Mouse (Mus musculus) neural tube, embryonic 14.5 days (tissue): ENCODE measurements at regions not wholly inside any gene's neighbourhood (a gene's known extent, or its start where the extent isn't known, plus 50 kb on each side); places are given as distances from the start of the nearest gene placed in this dataset.

ENCODE experiments used
- ATAC-seq: fragments of 200-750 bp; cut with Nextera tagmentation; 2 replicates; pipeline ENCODE4 v1.8.0; 2017; ENCODE audit warnings: low read depth, mild to moderate bottlenecking, moderate TSS enrichment, moderate library complexity
- H3K27ac ChIP-seq: fragments of 300-500 bp; sonication (generic); 2 replicates; pipeline ENCODE4 v1.5.1; 2014; ENCODE audit warnings: low read depth, mild to moderate bottlenecking, control low read depth, low read length, moderate library complexity, mixed read lengths
- H3K27me3 ChIP-seq: fragments of 300-500 bp; sonication (generic); 2 replicates; pipeline ENCODE4 v1.6.1; 2014; ENCODE audit warnings: low read length; ENCODE audit not compliant: control insufficient read depth, insufficient read depth
- H3K36me3 ChIP-seq: fragments of 300-500 bp; sonication (generic); 2 replicates; pipeline ENCODE4 v1.6.1; 2014; ENCODE audit warnings: low read length, mixed read lengths; ENCODE audit not compliant: control insufficient read depth, insufficient read depth
- H3K4me1 ChIP-seq: fragments of 300-500 bp; sonication (generic); 2 replicates; pipeline ENCODE4 v1.6.1; 2014; ENCODE audit warnings: low read length; ENCODE audit not compliant: control insufficient read depth, insufficient read depth
- H3K4me2 ChIP-seq: fragments of 300-500 bp; sonication (generic); 2 replicates; pipeline ENCODE4 v1.6.1; 2014; ENCODE audit warnings: mild to moderate bottlenecking, low read depth, low read length, control low read depth
- H3K4me3 ChIP-seq: fragments of 300-500 bp; sonication (generic); 2 replicates; pipeline ENCODE4 v1.5.1; 2014; ENCODE audit warnings: low read depth, low read length, control low read depth, mixed read lengths
- H3K9ac ChIP-seq: fragments of 300-500 bp; sonication (generic); replicated peaks from 2 replicates; pipeline ENCODE4 v1.6.1; 2014; ENCODE audit warnings: low read depth, mild to moderate bottlenecking, control low read depth, low read length, mixed read lengths
- H3K9me3 ChIP-seq: fragments of 300-500 bp; sonication (generic); 2 replicates; pipeline ENCODE4 v1.6.1; 2016; ENCODE audit warnings: low read length; ENCODE audit not compliant: control insufficient read depth
- WGBS: fragments of 180-500 bp; shearing (Covaris S2); extraction: QIAGEN DNeasy Blood & Tissue Kit; methylation state at CpG from one replicate; pipeline ENCODE4 v1.1.7; 2014; 5-methylcytosine and 5-hydroxymethylcytosine counted together

DNA sequence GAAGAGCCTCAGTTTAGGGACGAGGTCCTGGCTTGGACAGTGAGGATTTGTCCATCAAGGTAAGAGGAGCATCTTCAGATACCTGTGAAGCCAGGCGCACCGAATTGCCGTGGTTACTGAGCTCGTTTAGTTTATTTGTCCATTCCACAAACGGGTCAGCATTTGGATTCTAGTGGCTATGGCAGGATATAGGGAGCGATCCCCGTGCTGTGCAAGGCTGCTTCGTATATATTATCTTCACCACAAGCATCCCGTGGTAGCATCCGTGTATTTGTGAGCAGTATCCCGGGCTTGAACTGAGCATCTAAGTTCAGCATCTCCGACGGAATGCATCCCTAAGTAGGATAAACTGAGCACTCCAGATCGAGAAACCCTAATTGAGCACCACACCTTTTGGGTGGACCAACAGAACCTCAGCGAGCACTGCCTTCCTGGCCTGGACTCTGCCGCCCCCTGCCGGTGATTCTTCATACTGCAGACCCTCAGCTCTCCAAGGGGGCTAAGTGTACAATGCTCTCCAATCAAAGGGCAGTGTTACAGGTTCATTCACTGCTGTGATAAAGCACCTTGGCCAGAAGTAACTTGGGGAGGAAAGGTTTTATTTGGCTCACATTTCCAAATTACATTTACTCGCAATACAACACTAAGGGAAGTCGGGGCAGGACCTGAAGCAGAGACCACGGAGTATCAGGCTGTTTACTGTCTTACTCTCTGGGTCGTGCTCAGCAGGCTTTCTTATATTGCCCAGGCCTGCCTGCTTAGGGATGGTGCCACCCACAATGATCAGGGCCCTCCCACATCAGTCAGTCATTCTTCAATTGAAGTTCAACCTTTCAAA is 68.6 kb downstream of the Gm11983 start:
- WGBS, result 51% methylated on average over 22 of the region's 22 CpGs
- Histone ChIP-seq H3K36me3 (no peaks in the 10 kb centered on the region), H3K9me3 (no peaks in the 10 kb centered on the region), H3K27me3 (no peaks in the 10 kb centered on the region), H3K4me2 (no peak overlapping the region; the same call in 1 of the 2 replicates), H3K27ac (no peak overlapping the region), H3K4me1 (no peaks in the 10 kb centered on the region), H3K4me3 (no peak overlapping the region), H3K9ac (no peak overlapping the region; the same call in 1 of the 2 replicates)
- ATAC-seq, result peak; percentile 81

DNA sequence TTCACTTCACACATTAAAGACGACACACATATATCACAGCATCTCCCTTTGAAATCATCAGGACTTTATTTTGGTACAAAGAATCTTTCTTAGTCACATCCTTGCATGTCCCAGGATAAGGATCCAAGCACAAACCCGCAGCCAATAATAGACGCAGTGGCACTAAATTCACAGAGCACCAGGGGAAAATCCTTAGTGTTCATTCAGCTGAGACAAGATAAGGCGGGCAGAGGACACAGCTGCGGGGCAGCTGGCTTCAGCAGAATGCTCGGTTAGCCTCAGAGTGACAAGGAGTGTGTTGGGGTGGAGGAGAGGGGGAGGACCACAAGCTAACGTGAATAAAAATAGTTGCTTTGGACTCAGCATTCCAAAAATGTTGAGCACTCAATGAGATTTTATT is 70.7 kb downstream of the Gm11983 start:
- no peak overlapping the region for H3K4me3 ChIP-seq
- H3K27me3 ChIP-seq, result no peaks in the 10 kb centered on the region
- H3K4me2 ChIP-seq, result no peak overlapping the region
- H3K9ac ChIP-seq, result no peak overlapping the region
- H3K4me1 ChIP-seq, result peaks cover 2% of the 10 kb centered on the region; the same call in 1 of the 2 replicates
- 42% methylated on average over 7 of the region's 7 CpGs for WGBS
- no peak for ATAC-seq
- H3K27ac ChIP-seq, result no peak overlapping the region
- no peaks in the 10 kb centered on the region for H3K36me3 ChIP-seq
- H3K9me3 ChIP-seq, result no peaks in the 10 kb centered on the region

DNA sequence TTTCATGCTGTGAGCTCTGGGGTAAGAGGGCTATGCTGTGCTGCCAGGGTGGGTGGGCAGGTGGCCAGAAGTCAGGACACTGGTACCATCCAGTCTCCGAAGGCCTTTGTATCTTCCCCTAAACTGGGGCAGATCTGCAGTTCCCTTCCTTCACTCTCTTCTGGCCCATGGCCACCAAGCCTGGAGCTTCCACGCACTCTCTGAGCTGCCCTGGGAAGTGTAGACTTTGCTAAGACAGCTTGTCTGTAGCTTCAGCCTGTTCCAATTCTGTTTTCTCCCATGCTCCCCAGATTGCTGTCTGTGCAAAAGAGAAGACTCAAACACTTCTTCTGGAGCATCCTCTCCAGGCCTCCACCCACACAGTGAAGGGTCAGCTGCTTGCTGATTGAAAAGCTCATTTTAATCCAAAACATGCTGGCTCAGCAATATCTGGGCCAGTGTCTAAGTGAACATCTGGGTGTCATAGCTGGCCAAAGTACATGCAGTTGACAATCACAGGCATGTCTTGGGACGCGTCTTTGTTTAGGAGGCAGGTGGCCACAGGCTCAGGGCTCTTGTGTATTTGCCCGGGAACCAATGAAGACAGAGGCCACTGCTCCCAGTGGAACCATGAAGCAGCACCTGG is 72.0 kb downstream of the Gm11983 start:
- Histone ChIP-seq H3K27ac (no peak overlapping the region), H3K4me3 (no peak overlapping the region), H3K9ac (no peak overlapping the region), H3K4me1 (peaks cover 3% of the 10 kb centered on the region; the same call in 1 of the 2 replicates), H3K36me3 (no peaks in the 10 kb centered on the region), H3K4me2 (no peak overlapping the region), H3K9me3 (no peaks in the 10 kb centered on the region), H3K27me3 (no peaks in the 10 kb centered on the region)
- 92% methylated on average over 5 of the region's 5 CpGs for WGBS
- ATAC-seq, result no peak

DNA sequence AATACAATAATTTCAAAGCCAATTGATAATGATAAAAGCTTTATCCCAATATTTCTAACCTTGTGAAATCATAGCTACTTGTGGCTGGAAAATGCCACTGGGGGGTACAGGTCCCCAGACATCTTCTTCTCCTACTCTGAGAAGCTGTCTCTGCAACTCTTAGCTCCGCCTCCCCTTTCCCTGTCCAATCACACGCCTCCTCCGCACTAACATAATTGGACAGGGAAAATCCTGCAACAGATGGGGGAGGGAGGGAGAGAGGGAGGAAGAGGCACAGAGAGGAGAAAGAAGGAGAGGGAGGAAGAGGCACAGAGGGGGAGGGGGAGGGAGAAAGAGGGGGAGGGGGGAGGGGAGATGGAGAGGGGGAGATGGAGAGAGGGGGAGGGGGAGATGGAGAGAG is 73.3 kb downstream of the Gm11983 start:
- Histone ChIP-seq H3K4me1 (peaks cover 3% of the 10 kb centered on the region; the same call in 1 of the 2 replicates), H3K27me3 (no peaks in the 10 kb centered on the region), H3K27ac (no peak overlapping the region), H3K4me3 (no peak overlapping the region), H3K36me3 (no peaks in the 10 kb centered on the region), H3K9me3 (no peaks in the 10 kb centered on the region), H3K9ac (no peak overlapping the region), H3K4me2 (no peak overlapping the region)
- ATAC-seq, result no peak
- 87% methylated on average over 3 of the region's 3 CpGs for WGBS

DNA sequence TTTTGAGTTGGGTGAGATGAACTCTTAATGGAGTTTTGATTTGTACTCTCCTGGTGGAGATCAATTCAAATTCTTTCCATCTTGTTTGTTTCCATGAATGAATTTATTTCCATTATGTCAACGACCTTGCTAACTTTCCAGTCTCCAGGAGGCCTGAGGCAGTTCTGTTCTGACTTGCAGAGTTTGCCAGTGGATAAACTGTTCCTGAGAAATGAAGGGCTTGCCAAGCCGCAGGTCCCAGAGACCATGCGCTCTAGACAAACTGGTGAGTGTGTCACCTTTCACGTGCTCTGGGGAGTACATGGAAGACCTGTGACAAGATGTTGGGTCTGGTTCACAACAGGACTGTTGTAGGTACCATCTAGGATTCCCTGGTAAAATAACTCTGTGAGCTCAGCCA is 74.5 kb downstream of the Gm11983 start:
- Histone ChIP-seq H3K9me3 (no peaks in the 10 kb centered on the region), H3K4me3 (no peak overlapping the region), H3K36me3 (no peaks in the 10 kb centered on the region), H3K27ac (no peak overlapping the region), H3K9ac (no peak overlapping the region), H3K27me3 (no peaks in the 10 kb centered on the region), H3K4me1 (peaks cover 3% of the 10 kb centered on the region; the same call in 1 of the 2 replicates), H3K4me2 (no peak overlapping the region)
- ATAC-seq, result no peak
- WGBS, result 76% methylated on average over 4 of the region's 4 CpGs

DNA sequence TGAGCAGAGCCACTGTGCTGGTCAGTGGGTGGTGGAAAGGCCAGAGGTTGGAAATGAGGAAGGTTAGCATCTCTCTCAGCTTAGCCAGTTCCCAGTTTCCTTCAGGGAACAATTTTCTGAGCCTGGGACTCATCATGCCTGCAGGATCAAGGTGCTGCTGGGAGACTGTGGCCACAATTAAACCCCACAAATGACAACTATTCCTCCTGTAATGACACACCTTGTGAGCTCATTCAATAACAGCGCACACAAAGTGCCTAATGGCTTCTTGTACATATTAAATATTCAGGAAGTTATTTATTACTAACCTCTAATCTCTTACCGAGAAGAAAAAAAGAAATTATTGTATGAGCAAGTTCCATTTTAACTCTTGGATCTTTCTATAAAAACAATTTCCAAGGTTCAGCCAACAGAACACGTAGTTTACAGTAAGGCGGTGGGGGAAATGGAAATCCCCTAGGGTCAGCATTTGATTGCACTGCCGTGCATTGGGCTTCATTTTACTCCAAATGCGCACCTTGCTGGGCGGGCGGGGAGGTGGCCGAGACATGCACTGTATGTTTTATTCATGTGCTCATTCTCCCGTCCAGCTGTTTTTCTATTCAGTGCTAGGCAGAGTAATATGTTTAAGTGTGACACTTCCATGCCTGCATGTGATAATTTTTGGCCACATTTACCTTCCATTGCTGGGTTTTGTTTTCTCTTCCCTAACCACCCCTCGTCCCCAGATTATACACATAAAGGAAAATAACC is 75.4 kb downstream of the Gm11983 start:
- ATAC-seq, result peak; percentile 60
- Histone ChIP-seq H3K9ac (no peak overlapping the region), H3K27me3 (no peaks in the 10 kb centered on the region), H3K4me2 (no peak overlapping the region), H3K4me1 (peaks cover 3% of the 10 kb centered on the region; the same call in 1 of the 2 replicates), H3K27ac (no peak overlapping the region; the same call in 1 of the 2 replicates), H3K4me3 (no peak overlapping the region), H3K36me3 (no peaks in the 10 kb centered on the region), H3K9me3 (no peaks in the 10 kb centered on the region)
- WGBS, result 43% methylated on average over 11 of the region's 11 CpGs

DNA sequence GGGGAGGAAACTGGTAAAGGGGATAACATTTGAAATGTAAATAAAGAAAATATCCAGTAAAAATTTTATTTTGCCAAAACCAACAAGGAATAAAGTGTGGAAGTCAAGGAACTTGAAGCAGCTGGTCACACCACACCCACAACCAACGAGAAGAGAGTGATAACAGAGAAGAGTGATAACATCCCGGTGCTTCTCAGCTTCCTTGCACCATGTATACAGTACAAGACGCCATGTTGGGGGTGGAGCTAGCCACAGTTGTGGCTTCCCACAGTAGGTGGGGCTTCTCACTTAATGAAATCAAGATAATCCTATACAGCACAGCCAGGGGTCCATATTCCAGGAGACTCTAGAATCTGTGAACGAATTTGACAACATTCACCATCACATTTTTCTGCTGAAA is 77.9 kb downstream of the Gm11983 start:
- H3K4me3 ChIP-seq, result no peak overlapping the region
- no peaks in the 10 kb centered on the region for H3K9me3 ChIP-seq
- H3K27me3 ChIP-seq, result no peaks in the 10 kb centered on the region
- H3K4me1 ChIP-seq, result peaks cover 3% of the 10 kb centered on the region; the same call in 1 of the 2 replicates
- H3K36me3 ChIP-seq, result no peaks in the 10 kb centered on the region
- no peak overlapping the region for H3K27ac ChIP-seq
- H3K4me2 ChIP-seq, result no peak overlapping the region
- no peak overlapping the region for H3K9ac ChIP-seq
- ATAC-seq, result no peak
- 91% methylated on average over 4 of the region's 4 CpGs for WGBS

DNA sequence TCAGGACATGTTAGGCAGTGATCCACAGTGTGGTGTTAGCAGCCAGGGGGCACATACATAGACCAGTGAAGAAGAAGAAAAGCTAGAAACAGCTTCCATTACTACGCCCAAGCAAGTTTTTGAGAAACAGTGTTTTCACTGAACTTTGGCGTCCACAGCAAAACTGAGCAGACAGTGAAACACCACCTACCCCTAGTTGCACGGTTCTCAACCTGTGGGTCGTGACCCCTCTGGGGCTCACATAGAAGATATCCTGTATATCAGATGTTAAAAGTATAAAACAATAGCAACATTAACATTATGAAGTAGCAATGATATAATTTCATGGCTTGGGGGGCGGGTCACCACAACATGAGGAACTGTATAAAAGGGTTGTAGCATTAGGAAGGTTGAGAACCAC is 81.1 kb downstream of the Ramp3 start:
- Histone ChIP-seq H3K36me3 (no peaks in the 10 kb centered on the region), H3K27me3 (no peaks in the 10 kb centered on the region), H3K9ac (no peak overlapping the region), H3K4me3 (no peak overlapping the region), H3K27ac (no peak overlapping the region), H3K9me3 (no peaks in the 10 kb centered on the region), H3K4me2 (no peak overlapping the region), H3K4me1 (no peaks in the 10 kb centered on the region)
- ATAC-seq, result no peak
- 93% methylated on average over 5 of the region's 5 CpGs for WGBS

DNA sequence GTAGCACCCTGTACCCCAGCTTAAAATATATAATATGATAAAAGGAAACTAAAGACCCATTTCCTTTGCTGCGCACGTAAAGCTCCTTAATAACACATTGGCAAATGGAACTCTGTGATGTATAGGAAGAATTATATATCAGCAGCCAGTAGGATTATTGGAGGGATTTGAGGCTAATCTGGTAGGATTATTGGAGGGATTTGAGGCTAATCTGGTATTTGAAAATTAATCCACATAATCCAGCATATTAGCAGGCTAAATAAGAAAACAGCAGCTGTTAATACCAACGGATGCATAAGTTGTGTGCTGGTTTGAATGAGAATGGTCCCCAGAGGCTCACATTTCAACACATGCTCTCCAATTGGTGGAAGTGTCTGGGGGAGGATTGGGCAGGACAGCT is 80.3 kb downstream of the Ramp3 start:
- Histone ChIP-seq H3K4me3 (no peak overlapping the region), H3K9me3 (no peaks in the 10 kb centered on the region), H3K4me2 (no peak overlapping the region), H3K27me3 (no peaks in the 10 kb centered on the region), H3K4me1 (no peaks in the 10 kb centered on the region), H3K36me3 (no peaks in the 10 kb centered on the region), H3K9ac (no peak overlapping the region), H3K27ac (no peak overlapping the region)
- ATAC-seq, result no peak
- WGBS, result 80% methylated on average over 3 of the region's 3 CpGs
